Mouse (Mus musculus) urinary bladder, postnatal 25 days (tissue): Measurements from ENCODE around the gene Spata2.
A peak's percentile ranks its signal among the peaks of the same experiment; 100 is the strongest.

Source experiments
- DNase-seq: peaks from one replicate; pipeline ENCODE4 v3.0.0; 2022; ENCODE audit warnings: low spot score

The Spata2 gene

DNA sequence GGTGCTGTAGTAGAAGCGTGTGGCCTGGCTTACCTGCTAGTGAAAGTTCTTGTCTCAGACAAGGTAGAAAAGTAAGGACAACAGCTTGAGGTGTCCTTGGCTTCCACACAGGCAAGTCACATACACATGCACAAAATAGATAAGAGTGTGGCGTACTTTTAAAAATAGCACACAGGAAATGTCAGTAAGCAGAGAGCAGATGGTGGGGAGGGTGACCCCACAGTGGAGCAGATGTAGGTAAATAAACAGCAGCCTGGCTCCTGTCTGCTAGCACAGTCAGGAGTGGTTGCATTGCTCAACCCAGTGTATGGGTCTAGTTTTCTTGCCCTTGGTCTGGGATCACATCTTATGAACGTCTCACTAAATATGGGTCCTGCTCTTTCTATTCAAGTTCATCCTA is 17.8 kb upstream of the Spata2 start:
- no peak for DNase-seq

- DNase-seq = no peak
These were observed 15.9 kb upstream of the Spata2 start for GRCm38 (mm10) chr2:167508569-167508968.

- DNase-seq = no peak
These were observed 15.2 kb upstream of the Spata2 start for GRCm38 (mm10) chr2:167507719-167508385.

DNA sequence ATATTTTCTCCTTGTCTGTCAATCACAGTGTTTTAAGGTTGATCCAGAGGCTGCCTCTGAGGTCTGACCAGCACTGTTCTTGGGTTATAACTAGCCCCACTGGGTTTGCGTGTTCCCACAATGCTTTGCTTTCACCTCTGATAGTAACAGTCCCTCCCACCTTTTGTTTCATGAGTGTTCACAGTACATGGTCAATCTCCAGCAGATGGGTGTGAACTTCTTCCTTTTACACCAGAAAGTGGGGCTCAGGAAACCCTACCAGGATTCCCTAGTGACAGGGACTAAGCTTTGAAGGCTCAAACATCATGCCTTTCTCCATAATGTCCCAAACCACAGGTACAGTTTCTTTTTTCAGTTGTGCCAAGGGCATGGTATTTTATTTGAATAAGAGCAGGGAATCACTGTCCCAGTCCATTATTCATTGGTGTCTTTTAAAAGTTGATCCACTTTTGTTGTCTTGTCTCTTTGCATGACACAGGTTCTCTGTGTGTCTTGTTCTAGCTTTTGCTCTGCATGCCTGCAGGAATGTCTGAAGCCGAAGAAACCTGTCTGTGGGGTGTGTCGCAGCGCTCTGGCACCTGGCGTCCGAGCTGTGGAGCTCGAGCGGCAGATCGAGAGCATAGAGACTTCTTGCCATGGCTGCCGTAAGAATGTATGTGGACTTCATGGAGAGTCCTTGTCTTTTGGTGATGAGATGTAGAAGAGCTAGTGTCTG is 14.0 kb upstream of the Spata2 start:
- no peak for DNase-seq

DNA sequence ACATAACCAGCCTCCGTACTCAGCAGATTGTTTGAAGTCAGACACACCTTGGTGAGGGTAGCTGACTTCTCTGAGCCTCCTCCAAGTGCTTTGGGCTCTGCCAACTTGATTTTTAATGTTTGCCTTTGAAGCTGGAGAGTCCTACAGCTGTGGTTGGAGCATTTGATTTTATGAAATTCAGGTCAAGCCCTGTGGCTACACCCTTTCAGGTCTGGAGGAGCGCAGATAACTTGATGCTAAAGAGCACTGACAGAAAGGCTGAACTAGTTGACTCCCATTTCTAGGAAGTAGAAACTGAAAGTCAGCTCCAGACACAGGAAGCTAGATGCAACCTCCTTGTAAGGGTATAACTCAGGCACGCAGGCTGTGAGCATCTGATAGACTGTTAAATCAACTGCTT is 12.4 kb upstream of the Spata2 start:
- no peak for DNase-seq

GRCm38 (mm10) chr2:167503896-167504349 is 11.2 kb upstream of the Spata2 start:
- DNase-seq = peak; percentile 55

DNA sequence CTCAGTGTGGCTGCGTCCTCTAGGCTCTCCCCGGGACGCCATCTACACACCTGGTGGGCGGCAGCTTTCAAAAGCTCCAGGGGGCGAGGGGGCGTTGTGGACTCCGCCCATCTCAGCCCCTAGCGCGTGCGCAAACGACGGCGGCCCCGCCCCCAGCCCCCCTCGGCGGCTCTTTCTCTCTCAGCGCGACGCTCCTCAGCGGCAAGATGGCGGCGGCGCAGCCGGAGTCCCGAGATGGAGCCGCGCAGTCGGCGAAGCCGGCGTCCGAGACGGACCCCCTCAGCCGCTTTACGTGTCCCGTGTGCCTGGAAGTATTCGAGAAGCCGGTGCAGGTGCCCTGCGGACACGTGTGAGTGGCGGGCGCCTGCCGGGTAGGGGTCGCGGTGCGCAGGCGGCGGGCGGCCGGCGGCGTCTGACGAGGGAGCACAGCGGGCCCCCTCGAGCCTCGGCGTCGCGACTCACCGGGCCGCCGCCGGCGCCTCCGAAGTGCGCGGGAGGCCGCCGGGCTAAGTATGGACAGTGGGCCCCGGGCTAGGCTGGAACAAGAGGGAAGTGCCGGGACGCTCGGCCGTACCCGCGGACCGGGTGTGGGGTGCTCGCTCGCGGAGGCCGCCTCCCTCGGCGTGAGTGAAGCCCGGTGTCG is 10.7 kb upstream of the Spata2 start:
- peak; percentile 87 for DNase-seq

DNA sequence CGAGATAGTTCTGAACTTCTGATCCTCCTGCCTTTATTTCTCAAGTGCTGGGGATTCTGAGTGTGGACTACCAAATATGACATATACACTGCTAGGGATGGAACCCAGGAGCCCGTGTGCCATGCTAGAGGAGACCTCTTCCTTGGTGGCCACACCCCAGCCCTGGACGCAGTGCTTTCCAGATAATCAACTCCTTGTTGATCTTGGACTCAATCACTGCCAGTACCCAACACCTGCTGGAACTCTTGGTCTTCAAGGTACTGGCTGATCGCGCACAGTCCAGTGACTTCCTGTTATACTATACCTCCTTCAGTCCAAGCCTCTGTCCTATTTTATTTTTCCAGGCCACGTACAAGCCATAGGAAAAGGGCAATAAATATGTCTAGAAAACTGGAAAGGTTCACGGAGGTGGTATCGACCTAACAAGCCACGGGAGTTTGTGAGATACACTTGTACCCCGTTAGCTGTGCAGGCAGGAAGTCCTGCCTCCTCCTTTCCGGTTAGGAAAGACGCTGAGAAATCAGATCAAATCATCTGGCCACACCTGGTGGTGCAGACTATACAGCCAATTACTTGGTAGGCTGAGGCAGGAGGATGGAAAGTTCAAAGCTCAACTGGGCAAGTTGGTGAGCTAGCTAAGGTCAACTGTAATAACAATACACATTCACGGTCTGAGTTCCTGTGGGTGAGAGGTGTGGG is 10.0 kb upstream of the Spata2 start:
- DNase-seq = no peak

DNA sequence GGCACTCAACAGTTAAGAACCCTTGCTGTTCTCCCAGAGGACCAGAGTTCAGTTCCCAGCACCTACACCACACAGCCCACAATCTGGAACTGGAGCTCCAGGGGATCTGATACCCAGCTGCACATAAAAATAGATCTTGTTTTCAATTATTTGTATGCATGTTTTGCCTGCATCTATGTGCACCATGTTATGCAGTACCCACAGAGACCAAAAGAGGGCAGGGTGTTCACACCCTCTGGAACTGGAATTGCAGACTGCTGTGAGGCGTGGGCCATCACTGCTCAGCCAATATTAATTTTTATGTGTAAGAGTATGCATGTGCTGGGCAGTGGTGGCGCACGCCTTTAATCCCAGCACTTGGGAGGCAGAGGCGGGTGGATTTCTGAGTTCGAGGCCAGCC is 4.6 kb upstream of the Spata2 start:
- DNase-seq = no peak

- no peak for DNase-seq
These were observed 3.8 kb upstream of the Spata2 start for GRCm38 (mm10) chr2:167496437-167496836.

DNA sequence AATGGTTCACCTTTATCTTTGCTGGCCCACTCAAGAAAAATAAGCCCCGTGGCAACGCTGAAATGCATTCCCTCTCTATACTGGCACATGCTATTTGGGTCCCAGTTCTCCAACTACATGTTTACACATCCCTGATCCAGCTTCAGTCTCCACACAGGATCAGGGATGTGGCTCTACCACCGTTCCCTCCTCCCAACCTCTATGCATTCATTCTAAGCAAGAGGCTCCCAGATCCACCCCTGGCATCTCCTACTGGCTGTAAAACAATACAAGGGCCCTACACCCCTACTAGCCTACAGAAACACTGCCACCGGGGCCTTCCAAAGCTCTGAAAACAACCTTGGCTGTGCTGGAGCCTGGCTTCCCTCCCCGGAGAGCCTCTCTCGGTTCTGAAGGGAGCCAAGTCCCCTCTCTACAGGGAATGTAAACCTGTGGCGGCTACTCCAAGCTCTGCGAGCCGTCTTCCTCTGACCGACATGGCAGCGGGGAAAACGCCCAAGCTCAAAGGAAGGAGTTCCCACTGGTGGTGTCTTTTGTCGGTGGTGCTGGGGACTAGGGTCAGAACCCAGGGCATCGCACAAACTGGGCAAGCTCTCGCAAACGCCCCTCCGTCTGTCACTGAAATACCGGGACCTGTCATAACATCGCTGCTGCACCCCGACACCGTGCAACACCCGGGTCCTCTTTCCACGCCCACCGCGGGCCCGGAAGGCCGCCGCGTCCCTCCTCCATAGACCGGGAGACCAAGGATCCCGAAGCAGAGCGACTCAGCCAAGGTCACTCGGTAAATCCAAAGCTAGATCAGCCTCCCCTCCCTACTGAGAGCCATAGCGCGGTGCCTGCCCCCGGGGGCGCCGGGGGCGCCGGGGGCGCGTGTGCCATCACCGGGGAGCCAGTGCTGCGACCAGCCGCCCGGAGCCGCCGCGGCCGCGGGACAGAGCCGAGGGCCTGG is 654 bp downstream of the Spata2 start, which contains the start of gene Rnf114:
Gene Rnf114 (plus strand): TSS at position 889 of the 952 bp plus-strand sequence.
- DNase-seq = peak; percentile 35

DNA sequence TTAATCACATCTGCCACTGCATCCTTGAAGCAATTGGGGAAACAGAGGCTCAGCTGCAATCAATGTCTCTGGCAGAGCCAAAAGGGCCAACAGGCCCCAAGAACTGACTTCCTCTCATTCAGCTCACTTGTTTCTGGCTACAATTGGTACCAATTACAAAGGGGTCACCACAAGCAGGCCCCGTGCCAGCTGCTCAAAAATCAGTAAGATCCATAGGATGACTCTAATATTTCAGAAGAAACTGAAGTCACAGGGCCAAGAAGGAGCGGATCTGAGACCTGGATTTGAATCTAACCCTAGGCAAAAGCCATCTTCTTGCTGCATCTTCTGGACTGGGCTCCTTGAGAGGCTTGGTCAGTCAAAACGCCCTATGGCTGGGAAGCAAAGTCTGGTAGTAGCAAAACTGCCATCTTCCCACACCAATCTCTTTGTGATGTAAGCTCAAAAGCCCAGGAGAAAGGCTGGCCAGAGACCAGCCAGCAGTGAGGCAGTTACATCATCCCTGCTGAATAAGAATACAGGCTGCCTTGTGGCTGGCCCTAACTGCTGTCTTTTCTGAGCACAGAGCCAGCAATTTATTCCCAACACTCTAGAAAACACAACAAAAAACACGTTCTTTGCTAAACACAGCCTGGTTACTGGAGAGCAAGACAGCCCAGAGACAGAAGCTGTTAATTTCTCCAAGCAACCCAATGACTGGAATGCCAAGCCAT is 1.7 kb downstream of the Spata2 start:
- no peak for DNase-seq

DNA sequence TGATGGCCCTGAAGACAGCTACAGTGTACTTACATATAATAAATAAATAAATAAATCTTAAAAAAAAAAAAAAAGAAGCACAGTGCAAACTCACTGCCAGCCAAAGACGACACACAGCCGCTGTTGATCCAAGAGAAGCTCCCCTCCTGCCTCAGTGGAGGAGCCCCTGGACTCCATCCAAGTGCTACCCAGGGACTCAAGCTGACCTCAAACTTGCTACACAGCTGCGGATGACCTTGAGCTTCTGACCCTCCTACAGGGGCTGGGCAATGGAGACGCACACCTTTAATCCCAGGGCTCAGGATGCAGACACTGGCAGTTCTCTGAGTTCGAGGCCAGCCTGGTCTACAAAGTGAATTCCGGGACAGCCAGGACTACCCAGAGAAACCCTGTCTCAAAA is 4.7 kb downstream of the Spata2 start:
- DNase-seq = no peak

- DNase-seq = no peak
These were observed 5.1 kb downstream of the Spata2 start for GRCm38 (mm10) chr2:167487551-167487950.

- no peak for DNase-seq
These were observed 6.1 kb downstream of the Spata2 start for GRCm38 (mm10) chr2:167486573-167486972.

DNA sequence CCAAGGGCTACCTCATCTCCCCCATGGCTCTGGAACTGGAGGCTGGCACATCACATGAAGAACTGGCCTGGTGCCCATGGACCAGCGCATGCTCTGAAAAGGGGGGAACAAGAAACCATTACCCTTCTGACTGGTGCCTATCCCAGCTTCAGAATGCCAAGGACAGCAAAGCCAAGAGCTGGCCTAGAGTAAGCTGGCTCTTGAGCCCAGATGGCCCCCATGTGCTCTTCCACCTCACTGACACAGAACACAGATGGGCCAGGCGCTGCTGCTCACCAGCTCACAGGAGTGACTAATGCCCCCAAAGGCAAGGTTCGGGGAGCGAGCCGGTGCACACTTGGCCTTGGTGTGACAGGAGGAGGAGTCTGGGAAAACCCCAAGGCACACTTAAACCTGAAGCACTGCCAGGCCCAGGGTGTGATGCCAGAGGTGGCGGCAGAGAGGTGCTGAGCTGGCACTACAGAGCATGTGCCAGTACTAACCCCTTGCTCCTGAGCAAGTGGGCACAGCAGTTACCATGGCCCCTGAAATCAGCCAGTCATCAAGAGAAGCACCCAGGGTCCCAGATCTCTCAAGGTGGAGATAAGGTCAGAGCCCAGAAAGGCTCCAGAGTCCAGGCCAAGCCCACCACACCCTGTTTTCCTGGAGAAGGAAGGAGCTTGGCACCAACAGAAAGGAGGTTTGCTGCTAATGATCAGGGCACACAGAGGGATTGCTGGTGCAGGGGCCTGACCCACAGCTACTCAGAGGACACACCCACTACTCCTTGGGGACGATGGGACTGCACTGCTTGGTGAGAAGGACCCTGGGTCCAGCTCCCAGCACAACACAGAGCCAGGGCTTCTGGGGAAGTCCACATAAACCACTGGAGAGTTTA is 6.9 kb downstream of the Spata2 start:
- no peak for DNase-seq

DNA sequence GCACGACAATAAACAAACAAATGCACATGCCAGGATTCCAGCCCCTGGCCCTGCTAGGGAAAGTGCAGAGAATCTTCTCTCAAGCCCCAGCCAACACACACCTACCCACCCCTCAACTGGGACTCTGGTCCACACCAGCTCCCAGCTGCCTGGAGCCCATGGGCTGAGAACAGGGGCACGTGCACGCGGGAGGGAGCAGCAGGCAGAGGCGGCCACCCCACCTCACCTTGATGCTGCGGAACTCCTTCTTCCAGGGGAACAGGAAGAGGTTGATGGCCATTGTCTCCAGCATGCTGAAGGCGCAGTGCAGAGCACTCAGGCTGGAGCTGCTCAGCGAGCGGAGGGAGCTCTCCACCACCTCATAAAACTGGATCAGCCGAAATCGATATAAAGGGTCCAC is 7.8 kb downstream of the Spata2 start:
- no peak for DNase-seq

DNA sequence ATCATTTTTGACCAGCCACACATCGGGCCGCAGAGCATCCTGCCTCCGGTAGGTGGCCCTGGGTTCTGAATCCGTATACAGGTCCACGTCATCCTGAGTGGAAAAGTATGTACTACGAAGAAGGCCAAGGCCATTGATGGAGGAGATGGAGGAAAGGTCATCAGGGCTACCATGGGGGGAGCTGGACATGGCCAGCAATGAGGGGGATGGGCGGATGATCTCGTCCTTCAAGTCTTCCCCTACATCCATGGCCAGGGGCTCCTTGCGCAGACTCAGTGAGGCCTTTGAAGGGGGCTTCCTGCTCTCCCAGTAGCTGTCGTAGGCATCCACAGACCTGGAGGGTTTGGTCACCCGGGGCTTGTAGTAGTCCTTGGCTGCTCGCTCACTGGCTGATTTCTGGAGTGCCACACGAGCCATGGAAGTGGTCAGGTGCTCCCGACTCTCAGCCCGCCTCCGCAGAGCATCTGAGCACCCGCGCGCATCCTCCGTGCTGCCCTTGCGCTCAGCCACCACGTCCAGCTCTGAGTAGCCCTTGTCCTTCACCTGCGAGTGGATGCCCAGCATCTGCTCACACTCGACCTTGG is 8.8 kb downstream of the Spata2 start:
- DNase-seq = no peak

GRCm38 (mm10) chr2:167483081-167483826 is 9.4 kb downstream of the Spata2 start:
- no peak for DNase-seq
